Mouse (Mus musculus) embryonic fibroblast, embryonic 13.5 days (primary cell): ENCODE data around the gene Hhip. TPM values are rescaled to one million over a fixed set of nuclear protein-coding genes. Genes with fewer than 3 reads are reported as not detected.

Source experiments
- H3K27ac ChIP-seq: 2 replicates; pipeline ENCODE4 v1.5.1; 2012; ENCODE audit warnings: low read length, control low read depth, inconsistent platforms; ENCODE audit not compliant: insufficient read depth
- H3K4me1 ChIP-seq: 2 replicates; pipeline ENCODE4 v1.6.1; 2011; ENCODE audit warnings: low read length; ENCODE audit not compliant: control insufficient read depth, insufficient read depth
- H3K4me3 ChIP-seq: 2 replicates; pipeline ENCODE4 v1.5.1; 2011; ENCODE audit warnings: mild to moderate bottlenecking, control low read depth, low read length; ENCODE audit not compliant: insufficient read depth
- CTCF ChIP-seq: IDR thresholded peaks from 2 replicates; pipeline ENCODE4 v1.5.1; 2011; ENCODE audit warnings: mild to moderate bottlenecking, control low read depth, low read length, moderate library complexity, borderline replicate concordance; ENCODE audit not compliant: insufficient read depth
- POLR2A ChIP-seq: IDR thresholded peaks from 2 replicates; pipeline ENCODE4 v1.6.1; 2011; ENCODE audit warnings: low read depth, mild to moderate bottlenecking, control low read depth, low read length, moderate library complexity
- polyA plus RNA-seq: library from polyadenylated mRNA; stranded (reverse); fragments of >200 nt; gene quantifications from 2 replicates; pipeline ENCODE4 v1.2.4, GENCODE M21; 2011; ENCODE audit warnings: low read depth; ENCODE audit not compliant: missing spikeins, insufficient read length

Hhip gene
- polyA plus RNA-seq, 1 experiment, result 2.4 TPM

DNA sequence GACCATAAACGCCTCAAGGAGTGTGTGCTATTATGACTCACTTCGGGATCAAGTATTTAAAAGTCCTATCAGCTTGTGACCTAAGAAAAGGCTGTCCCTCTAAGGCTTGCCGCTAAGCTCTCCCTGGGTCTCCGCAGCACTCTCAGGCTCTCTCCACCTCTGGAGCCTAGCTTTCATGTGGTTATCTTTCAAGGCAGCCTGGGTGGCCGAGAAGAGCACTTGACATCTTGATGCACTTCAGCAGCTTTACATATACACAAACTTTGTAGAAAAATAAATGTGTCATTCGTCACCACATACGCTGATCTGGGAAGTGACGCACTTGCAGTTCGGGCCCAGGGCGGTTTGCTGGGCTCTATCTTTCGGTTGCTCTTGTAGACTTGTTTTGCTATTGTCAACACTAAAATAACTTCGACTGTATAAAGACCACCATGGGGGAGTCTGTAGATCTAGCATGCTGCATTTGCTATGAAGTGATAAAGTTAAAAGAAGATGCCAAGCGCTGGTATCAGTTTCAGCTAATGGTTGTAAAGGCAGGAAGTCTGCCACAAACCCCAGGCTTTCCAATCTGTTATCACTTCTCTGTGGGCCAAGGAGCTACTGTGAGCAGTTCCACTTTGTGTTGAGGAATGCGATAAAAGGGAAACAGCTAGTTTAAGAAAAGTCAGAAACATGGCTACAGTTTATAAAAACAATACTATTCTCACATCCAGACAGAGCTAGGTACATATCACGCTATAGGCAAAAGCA lies 8.4 kb downstream of the Hhip start:
- H3K4me1 ChIP-seq, result peaks cover 3% of the 10 kb centered on the region; the same call in 1 of the 2 replicates
- TF ChIP-seq CTCF, result no peak
- no peak overlapping the region for H3K27ac ChIP-seq
- no peak overlapping the region for H3K4me3 ChIP-seq

DNA sequence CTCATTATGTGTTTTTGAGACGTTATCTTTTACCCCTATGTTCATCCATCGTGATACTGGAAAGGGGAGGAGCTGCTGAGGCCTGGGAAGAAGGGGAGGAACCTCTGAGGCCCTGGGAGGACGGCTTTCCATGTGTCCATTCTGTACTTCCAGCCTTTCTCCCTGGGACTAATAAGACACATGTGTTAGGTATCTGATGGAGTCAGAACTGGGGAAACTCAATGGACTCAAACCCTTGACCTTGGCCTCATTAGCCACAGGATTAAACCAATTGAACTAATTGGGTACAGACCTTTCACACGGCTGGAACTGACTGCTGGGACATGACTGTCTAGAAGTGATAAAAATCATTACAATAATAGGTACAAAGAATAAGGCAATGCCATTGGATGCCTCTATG lies 9.6 kb downstream of the Hhip start:
- no peak overlapping the region for H3K4me3 ChIP-seq

GRCm38 (mm10) chr8:80037644-80038253 lies 20.1 kb downstream of the Hhip start:
- Histone ChIP-seq H3K27ac (no peak overlapping the region), H3K4me1 (no peaks in the 10 kb centered on the region), H3K4me3 (no peak overlapping the region)
- TF ChIP-seq POLR2A (no peak), CTCF (no peak)

More for the DNA sequence above, 9.6 kb downstream of the Hhip start:
- TF ChIP-seq CTCF, result no peak
- TF ChIP-seq POLR2A, result no peak
- Histone ChIP-seq H3K4me1 (peaks cover 3% of the 10 kb centered on the region; the same call in 1 of the 2 replicates), H3K27ac (no peak overlapping the region)

DNA sequence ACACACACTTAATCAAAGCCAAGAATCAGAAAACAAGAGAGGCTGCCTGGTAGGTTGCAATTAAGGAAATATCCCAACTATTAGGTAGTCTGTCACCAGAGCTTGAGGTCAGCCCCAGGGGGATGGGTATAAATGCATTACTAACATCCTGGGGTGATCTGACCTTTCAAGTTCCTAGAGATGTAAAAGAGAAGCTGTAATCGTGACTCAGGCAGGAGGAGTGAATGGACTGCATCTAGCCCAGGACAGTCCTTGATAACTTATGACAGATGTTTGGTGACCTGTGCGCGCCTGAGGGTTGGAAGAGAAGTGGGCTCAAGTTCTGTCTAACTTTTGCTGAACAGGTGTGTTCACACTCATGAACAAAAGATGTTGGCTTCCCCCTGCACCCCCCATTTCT lies 25.2 kb downstream of the Hhip start:
- TF ChIP-seq CTCF (no peak), POLR2A (no peak)
- H3K4me1 ChIP-seq, result peaks cover 8% of the 10 kb centered on the region

DNA sequence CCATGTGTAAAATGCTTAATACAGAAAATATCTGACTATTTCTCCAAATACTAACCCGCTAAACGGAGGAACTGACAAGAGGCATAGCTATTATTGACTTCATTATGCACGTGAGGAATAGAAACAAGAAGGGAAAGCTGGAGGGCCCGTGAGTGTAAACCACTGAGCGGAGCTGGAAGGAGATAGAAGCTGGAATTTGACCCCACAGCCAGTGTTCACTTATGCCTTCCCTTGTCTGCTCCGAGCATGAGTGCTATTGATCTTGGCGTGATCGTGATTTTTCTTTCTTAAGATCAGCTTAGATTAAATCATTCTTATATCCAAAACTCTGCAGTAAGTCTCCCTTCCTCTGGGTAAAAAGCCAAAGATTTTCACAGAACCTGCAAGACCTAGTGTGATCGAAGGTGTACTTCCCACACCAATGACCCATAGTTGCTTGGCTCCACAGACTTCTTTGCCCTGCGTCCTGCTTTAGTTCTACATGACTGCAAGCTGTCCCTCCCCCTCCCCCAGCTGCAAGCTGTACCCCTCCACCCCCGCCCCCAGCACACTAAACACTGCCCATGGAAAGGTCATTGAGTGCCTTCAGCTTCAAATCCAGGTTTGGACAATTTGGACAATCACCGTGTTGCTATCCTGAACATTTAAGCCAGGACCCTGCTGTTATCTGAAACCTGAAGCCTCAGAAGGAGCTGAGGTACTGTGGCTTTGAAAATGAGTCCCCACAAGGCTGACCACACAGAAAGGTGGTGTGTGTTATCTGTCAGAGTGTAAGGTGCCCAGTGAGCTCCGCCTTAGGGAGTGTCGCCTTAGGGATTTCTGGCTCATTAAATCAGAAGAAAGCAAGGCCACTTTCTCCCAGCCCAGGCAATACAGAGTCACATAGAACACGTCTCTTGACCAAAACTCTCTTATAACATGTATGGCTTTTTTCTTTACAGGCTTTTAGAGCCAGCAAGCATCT lies 26.2 kb downstream of the Hhip start:
- no peak overlapping the region for H3K4me3 ChIP-seq
- TF ChIP-seq CTCF (no peak), POLR2A (no peak)
- H3K27ac ChIP-seq, result no peak overlapping the region
- peaks cover 8% of the 10 kb centered on the region for H3K4me1 ChIP-seq

More for the DNA sequence above, 25.2 kb downstream of the Hhip start:
- no peak overlapping the region for H3K4me3 ChIP-seq
- H3K27ac ChIP-seq, result no peak overlapping the region

GRCm38 (mm10) chr8:80029631-80030030 lies 28.2 kb downstream of the Hhip start:
- Histone ChIP-seq H3K4me3 (no peak overlapping the region), H3K27ac (no peak overlapping the region), H3K4me1 (peaks cover 8% of the 10 kb centered on the region)
- TF ChIP-seq CTCF (no peak), POLR2A (no peak)

DNA sequence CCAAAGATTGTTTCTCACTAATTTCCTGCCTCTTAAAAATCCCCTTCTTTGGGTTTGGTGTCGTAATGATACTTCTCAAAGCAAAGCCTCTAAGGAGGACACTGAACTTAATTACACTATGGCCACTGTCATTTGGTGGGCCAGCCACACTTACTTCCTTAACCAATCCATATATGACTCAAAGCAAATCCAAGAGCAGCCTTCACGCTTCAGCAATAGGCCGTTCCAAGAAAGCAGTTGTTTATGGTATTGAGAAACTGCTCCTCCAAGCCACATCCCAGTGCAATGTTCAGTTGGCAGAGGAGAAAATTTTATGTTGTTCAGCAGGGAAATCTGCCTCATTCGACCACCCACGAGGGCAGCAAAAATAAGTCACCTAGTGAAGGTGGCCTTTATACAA lies 37.3 kb downstream of the Hhip start:
- TF ChIP-seq POLR2A (no peak), CTCF (no peak)
- Histone ChIP-seq H3K4me3 (no peak overlapping the region), H3K4me1 (no peaks in the 10 kb centered on the region), H3K27ac (no peak overlapping the region)

- H3K4me3 ChIP-seq, result no peak overlapping the region
- no peaks in the 10 kb centered on the region for H3K4me1 ChIP-seq
- no peak for TF ChIP-seq CTCF
- no peak for TF ChIP-seq POLR2A
- no peak overlapping the region for H3K27ac ChIP-seq
These were observed 42.0 kb downstream of the Hhip start for GRCm38 (mm10) chr8:80015818-80016217.

GRCm38 (mm10) chr8:80004421-80004820 lies 53.4 kb downstream of the Hhip start:
- Histone ChIP-seq H3K27ac (no peak overlapping the region), H3K4me3 (no peak overlapping the region), H3K4me1 (no peaks in the 10 kb centered on the region)
- TF ChIP-seq CTCF (no peak), POLR2A (no peak)

DNA sequence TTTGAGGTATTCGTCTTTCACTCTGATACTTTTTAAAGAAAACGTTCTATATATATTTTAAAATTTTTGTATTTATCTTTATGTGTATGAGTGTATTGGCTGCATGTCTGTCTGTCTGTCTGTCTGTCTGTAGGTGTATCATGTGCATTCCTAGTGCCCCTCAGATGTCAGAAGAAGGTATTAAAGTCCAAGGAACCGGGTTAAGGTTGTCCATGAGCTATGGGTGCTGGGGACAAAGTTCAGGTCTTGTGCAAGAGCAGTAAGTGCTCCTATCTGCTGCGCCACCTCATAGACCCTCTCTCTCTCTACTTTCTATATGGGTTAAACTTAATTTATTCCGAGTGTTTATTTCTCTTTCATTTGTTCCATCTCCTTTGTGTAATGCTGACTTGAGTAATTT lies 55.5 kb downstream of the Hhip start:
- Histone ChIP-seq H3K4me3 (no peak overlapping the region), H3K4me1 (no peaks in the 10 kb centered on the region), H3K27ac (no peak overlapping the region)
- TF ChIP-seq CTCF (no peak), POLR2A (no peak)
